Mouse (Mus musculus) limb, embryonic 11.5 days (tissue): Measurements from ENCODE around the gene Lce6a. TPM values are rescaled to one million over a fixed set of nuclear protein-coding genes. Genes with fewer than 3 reads are reported as not detected.

ENCODE experiments used
- ATAC-seq: fragments of 200-750 bp; cut with Nextera tagmentation; 2 replicates; pipeline ENCODE4 v1.8.0; 2017; ENCODE audit warnings: low read depth; ENCODE audit not compliant: insufficient number of reproducible peaks, low FRiP score, low TSS enrichment
- DNase-seq: peaks from one replicate; pipeline ENCODE4 v3.0.0-alpha.2; 2015; ENCODE audit warnings: low spot score
- H3K27ac ChIP-seq: fragments of 300-500 bp; sonication (generic); replicated peaks from 2 replicates; pipeline ENCODE4 v1.5.1; 2014; ENCODE audit warnings: low read depth, mild to moderate bottlenecking, low read length
- H3K27me3 ChIP-seq: fragments of 300-500 bp; sonication (generic); 2 replicates; pipeline ENCODE4 v1.6.1; 2014; ENCODE audit warnings: mild to moderate bottlenecking, low read length, mixed read lengths; ENCODE audit not compliant: control insufficient read depth, insufficient read depth
- H3K36me3 ChIP-seq: fragments of 300-500 bp; sonication (generic); 2 replicates; pipeline ENCODE4 v1.6.1; 2014; ENCODE audit warnings: mild to moderate bottlenecking, low read length, moderate library complexity, mixed read lengths; ENCODE audit not compliant: control insufficient read depth, insufficient read depth
- H3K4me1 ChIP-seq: fragments of 300-500 bp; sonication (generic); 2 replicates; pipeline ENCODE4 v1.6.1; 2014; ENCODE audit warnings: low read length, mixed read lengths; ENCODE audit not compliant: control insufficient read depth, insufficient read depth
- H3K4me2 ChIP-seq: fragments of 300-500 bp; sonication (generic); 2 replicates; pipeline ENCODE4 v1.6.1; 2014; ENCODE audit warnings: low read depth, mild to moderate bottlenecking, moderate library complexity; ENCODE audit not compliant: severe bottlenecking
- H3K4me3 ChIP-seq: fragments of 300-500 bp; sonication (generic); 2 replicates; pipeline ENCODE4 v1.5.1; 2014; ENCODE audit warnings: low read depth, low read length
- H3K9ac ChIP-seq: fragments of 300-500 bp; sonication (generic); 2 replicates; pipeline ENCODE4 v1.6.1; 2014; ENCODE audit warnings: mild to moderate bottlenecking, low read length
- H3K9me3 ChIP-seq: fragments of 300-500 bp; sonication (generic); 2 replicates; pipeline ENCODE4 v1.6.1; 2016; ENCODE audit warnings: low read length; ENCODE audit not compliant: control insufficient read depth
- WGBS: fragments of 180-500 bp; shearing (Covaris S2); extraction: QIAGEN DNeasy Blood & Tissue Kit; methylation state at CpG from one replicate; pipeline ENCODE4 v1.1.7; 2014; 5-methylcytosine and 5-hydroxymethylcytosine counted together
- polyA plus RNA-seq: library from polyadenylated mRNA; unstranded; fragments of >200 nt; fragmentation: Nextera tagmentation; extraction: Ambion mirVana; gene quantifications from 2 replicates; pipeline ENCODE4 v1.2.1, GENCODE M21; 2014

Lce6a gene
- polyA plus RNA-seq = not detected in 2 replicates

DNA sequence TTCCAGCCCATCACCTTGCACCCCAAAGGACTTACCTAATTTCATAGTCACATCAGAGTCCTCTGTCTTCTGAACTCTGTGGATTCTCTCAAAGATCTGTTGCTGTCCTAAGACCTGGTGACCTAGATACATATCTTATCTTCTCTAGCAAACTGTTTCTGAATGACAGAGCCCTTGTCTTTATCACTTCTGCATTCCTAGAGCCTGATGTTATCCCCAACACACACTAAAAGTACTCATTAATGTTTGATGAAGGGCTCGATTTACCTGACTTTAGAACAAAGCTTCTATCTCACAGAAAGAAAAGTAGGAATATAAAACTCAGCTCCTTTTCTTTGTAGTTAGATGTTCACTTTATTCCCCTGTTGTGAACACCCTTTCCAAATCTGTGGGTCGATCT, at the start of gene Lce6a:
Gene Lce6a, minus strand, starts transcription at position 101 of the 400 bp plus-strand sequence.
- Histone ChIP-seq H3K9me3 (no peaks in the 10 kb centered on the region), H3K4me2 (no peak within 1 kb of the TSS), H3K36me3 (no peaks in the 10 kb centered on the region), H3K4me1 (no peaks in the 10 kb centered on the region), H3K27me3 (no peaks in the 10 kb centered on the region), H3K4me3 (no peak within 1 kb of the TSS), H3K9ac (no peak within 1 kb of the TSS), H3K27ac (no peak within 1 kb of the TSS)
- 78% methylated on average over 2 of the region's 2 CpGs for WGBS
- no peak for ATAC-seq
- DNase-seq = no peak

DNA sequence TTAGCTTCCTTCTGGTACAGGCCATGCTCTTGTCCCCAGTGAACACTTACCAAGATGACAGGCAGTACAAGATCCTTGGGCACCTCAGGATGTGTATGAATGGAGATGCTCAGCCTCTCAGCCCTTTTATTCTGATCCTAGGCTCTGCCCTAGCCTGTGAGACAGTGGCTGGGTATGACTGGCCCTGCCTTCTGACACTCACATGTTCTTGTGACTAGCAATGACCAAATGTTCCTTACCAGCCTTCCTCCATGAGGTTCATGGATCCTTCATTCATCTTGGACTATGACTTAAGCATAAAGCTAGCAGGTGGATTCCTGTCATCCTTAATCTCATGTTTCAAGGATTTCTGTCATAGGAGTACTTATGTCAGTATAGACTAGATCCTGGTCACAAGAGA, 48.8 kb upstream of the Lce6a start, which contains the start of gene Lce1a2:
Gene Lce1a2, minus strand, starts transcription at position 101 of the 400 bp plus-strand sequence.
- Histone ChIP-seq H3K27me3 (no peaks in the 10 kb centered on the region), H3K27ac (no peak within 1 kb of the TSS), H3K4me3 (no peak within 1 kb of the TSS), H3K4me1 (no peaks in the 10 kb centered on the region), H3K4me2 (no peak within 1 kb of the TSS), H3K36me3 (no peaks in the 10 kb centered on the region), H3K9ac (no peak within 1 kb of the TSS), H3K9me3 (no peaks in the 10 kb centered on the region)
- ATAC-seq (no peak), DNase-seq (no peak)

DNA sequence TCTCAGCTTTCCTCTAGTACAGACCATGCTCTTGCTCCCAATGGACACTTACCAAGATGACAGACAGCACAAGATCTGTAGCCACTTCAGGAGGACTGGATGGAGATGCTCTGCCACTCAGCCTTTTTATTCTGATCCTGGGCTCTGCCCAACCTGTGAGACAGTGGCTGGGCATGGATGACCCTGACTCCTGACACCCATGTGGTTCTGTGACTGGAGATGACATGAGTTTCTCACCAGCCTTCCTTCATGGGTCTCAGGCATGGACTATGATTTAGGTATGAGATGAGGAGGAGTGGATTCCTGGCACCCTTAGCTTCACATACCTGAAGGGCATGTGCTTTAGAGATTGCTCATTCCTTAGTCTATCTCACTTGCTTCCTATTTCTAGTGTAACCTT, 35.4 kb upstream of the Lce6a start, which contains the start of gene Lce1b:
Gene Lce1b, minus strand, starts transcription at position 101 of the 400 bp plus-strand sequence.
- no peaks in the 10 kb centered on the region for H3K4me1 ChIP-seq
- H3K27ac ChIP-seq = no peak within 1 kb of the TSS
- H3K4me2 ChIP-seq = no peak within 1 kb of the TSS
- H3K4me3 ChIP-seq = no peak within 1 kb of the TSS
- no peaks in the 10 kb centered on the region for H3K27me3 ChIP-seq
- H3K9ac ChIP-seq = no peak within 1 kb of the TSS
- H3K9me3 ChIP-seq = no peaks in the 10 kb centered on the region
- ATAC-seq (no peak), DNase-seq (no peak)
- H3K36me3 ChIP-seq = no peaks in the 10 kb centered on the region

DNA sequence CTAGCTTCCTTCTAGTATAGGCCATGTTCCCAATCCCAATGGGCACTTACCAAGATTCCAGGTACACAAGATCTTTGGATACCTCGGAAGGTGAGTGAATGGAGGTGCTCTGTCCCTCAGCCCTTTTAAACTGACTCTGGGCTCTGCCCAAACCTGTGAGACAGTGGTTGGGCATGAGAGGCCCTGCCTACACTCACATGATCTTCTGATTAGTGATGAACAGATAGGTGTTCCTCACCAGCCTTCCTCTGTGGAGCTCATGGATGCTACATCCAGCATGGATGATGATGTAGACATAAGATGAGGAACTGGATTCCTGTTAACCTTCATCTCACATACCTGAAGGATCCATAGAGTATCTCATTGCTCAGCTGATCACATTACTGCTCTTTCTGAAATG, 26.7 kb upstream of the Lce6a start, which contains the start of gene Lce1a1:
Gene Lce1a1, minus strand, starts transcription at position 101 of the 400 bp plus-strand sequence.
- H3K4me3 ChIP-seq = no peak within 1 kb of the TSS

DNA sequence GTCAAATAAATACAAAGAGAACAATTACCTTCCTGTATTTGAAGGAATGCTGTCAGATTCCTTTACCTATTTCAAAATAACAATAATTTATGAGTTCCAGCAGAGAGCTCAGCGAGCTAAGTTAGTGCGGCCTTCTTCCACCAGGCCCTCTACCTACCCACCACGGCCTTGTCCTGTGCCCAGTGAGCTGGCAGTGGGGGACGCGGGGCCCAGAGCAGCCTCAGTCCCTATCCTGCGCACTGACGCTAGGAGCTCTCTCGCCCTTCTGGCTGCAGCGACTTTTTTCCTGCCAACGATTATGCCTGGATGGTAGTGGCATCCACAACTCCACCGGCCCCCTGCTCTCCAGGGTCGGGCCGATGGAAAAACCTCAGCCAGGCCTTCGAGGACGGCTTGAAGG, 18.4 kb upstream of the Lce6a start:
- 88% methylated on average over 15 of the region's 15 CpGs for WGBS
- H3K9ac ChIP-seq = no peak overlapping the region
- no peak overlapping the region for H3K4me2 ChIP-seq
- ATAC-seq = no peak
- DNase-seq = no peak
- H3K27ac ChIP-seq = no peak overlapping the region
- H3K4me1 ChIP-seq = no peaks in the 10 kb centered on the region
- no peaks in the 10 kb centered on the region for H3K27me3 ChIP-seq
- no peaks in the 10 kb centered on the region for H3K36me3 ChIP-seq
- no peak overlapping the region for H3K4me3 ChIP-seq
- no peaks in the 10 kb centered on the region for H3K9me3 ChIP-seq

More for the DNA sequence above, 26.7 kb upstream of the Lce6a start, which contains the start of gene Lce1a1:
- Histone ChIP-seq H3K27ac (no peak within 1 kb of the TSS), H3K4me1 (no peaks in the 10 kb centered on the region), H3K36me3 (no peaks in the 10 kb centered on the region), H3K4me2 (no peak within 1 kb of the TSS), H3K27me3 (no peaks in the 10 kb centered on the region), H3K9ac (no peak within 1 kb of the TSS), H3K9me3 (no peaks in the 10 kb centered on the region)
- no peak for DNase-seq
- no peak for ATAC-seq
- WGBS = 90% methylated on average over 1 of the region's 1 CpGs

DNA sequence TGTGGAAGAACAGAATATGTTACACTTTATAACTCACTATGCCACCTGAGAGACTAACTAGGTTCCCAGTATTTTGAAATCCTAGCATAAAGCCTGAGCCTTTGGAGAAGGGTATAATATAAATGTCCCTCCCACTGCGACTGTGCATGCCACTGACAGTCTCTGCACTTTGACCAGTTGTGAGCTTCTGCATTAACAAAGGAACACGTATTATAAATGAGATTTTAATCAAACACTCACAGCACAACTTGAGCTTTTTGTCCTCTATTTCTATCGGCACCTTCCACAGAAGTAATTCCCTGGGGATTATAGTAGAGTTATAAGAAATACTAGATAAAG, 17.2 kb upstream of the Lce6a start:
- no peaks in the 10 kb centered on the region for H3K36me3 ChIP-seq

GRCm38 (mm10) chr3:92637745-92638652, 16.5 kb upstream of the Lce6a start:
- 60% methylated on average over 1 of the region's 1 CpGs for WGBS
- H3K27ac ChIP-seq = no peak overlapping the region
- H3K36me3 ChIP-seq = no peaks in the 10 kb centered on the region
- ATAC-seq (no peak), DNase-seq (no peak)
- H3K4me2 ChIP-seq = no peak overlapping the region
- no peaks in the 10 kb centered on the region for H3K4me1 ChIP-seq
- H3K9ac ChIP-seq = no peak overlapping the region
- H3K27me3 ChIP-seq = no peaks in the 10 kb centered on the region
- no peaks in the 10 kb centered on the region for H3K9me3 ChIP-seq
- H3K4me3 ChIP-seq = no peak overlapping the region

More for the DNA sequence above, 17.2 kb upstream of the Lce6a start:
- Histone ChIP-seq H3K4me1 (no peaks in the 10 kb centered on the region), H3K27me3 (no peaks in the 10 kb centered on the region), H3K9me3 (no peaks in the 10 kb centered on the region), H3K9ac (no peak overlapping the region), H3K4me2 (no peak overlapping the region), H3K27ac (no peak overlapping the region), H3K4me3 (no peak overlapping the region)
- 88% methylated on average over 3 of the region's 3 CpGs for WGBS
- DNase-seq = no peak
- no peak for ATAC-seq

- no peaks in the 10 kb centered on the region for H3K9me3 ChIP-seq
- no peak overlapping the region for H3K4me2 ChIP-seq
- H3K27me3 ChIP-seq = no peaks in the 10 kb centered on the region
- H3K4me3 ChIP-seq = no peak overlapping the region
- 48% methylated on average over 1 of the region's 1 CpGs for WGBS
- no peak overlapping the region for H3K27ac ChIP-seq
- H3K9ac ChIP-seq = no peak overlapping the region
- ATAC-seq (no peak), DNase-seq (no peak)
- H3K36me3 ChIP-seq = no peaks in the 10 kb centered on the region
- H3K4me1 ChIP-seq = no peaks in the 10 kb centered on the region
These were observed 11.7 kb downstream of the Lce6a start for GRCm38 (mm10) chr3:92609804-92610203.
